Mouse (Mus musculus) spleen, adult 2 months (tissue): ENCODE measurements around the gene Tmem108.

Experiments used
- CTCF ChIP-seq: fragments of 200-500 bp; IDR thresholded peaks from 2 replicates; pipeline ENCODE4 v1.5.1; 2011; ENCODE audit warnings: mild to moderate bottlenecking, inconsistent platforms; ENCODE audit not compliant: insufficient read depth, insufficient read length, insufficient replicate concordance; ENCODE audit errors: extremely low read depth
- POLR2A ChIP-seq: fragments of 200-500 bp; IDR thresholded peaks from 2 replicates; pipeline ENCODE4 v1.6.1; 2011; ENCODE audit warnings: low read depth, low read length, inconsistent platforms

DNA sequence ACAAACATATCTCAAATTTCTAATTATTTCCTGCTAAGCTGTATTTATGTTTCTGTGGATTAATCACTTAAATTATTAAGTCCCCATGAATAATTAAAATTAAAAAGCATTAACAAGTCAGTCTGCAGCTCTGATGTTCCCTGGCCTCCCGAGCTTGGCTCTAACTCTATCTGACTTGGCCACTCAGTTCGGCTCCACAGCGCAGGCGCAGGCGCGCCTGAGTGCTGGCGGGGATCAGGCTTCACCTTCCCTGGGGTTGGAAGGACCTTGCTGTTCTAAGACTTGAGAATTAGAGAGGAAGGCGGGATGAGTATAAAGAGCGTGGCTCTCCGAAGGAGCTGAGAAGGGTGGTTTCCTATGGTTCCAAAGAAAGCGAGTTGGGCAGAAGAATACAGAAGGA is 41.6 kb downstream of the Tmem108 start:
- TF ChIP-seq POLR2A (no peak), CTCF (no peak)
